Mouse (Mus musculus) megakaryocyte, embryonic 14.5 days (primary cell): Measurements from ENCODE around the gene Snx7. TPM values are rescaled to one million over a fixed set of nuclear protein-coding genes. Genes with fewer than 3 reads are reported as not detected.

Experiments
- H3K27me3 ChIP-seq: replicated peaks from 2 replicates; pipeline ENCODE3; 2012; ENCODE audit warnings: inconsistent platforms
- H3K36me3 ChIP-seq: replicated peaks from 2 replicates; pipeline ENCODE3; 2012; ENCODE audit warnings: low read length, inconsistent platforms, mixed read lengths
- H3K4me1 ChIP-seq: 2 replicates; pipeline ENCODE4 v1.6.1; 2012; ENCODE audit warnings: inconsistent platforms
- H3K4me3 ChIP-seq: replicated peaks from 2 replicates; pipeline ENCODE3; 2012; ENCODE audit warnings: moderate library complexity, mild to moderate bottlenecking, inconsistent platforms
- H3K9me3 ChIP-seq: 2 replicates; pipeline ENCODE4 v1.6.1; 2012; ENCODE audit warnings: inconsistent platforms
- FLI1 ChIP-seq: IDR thresholded peaks from 2 replicates; pipeline ENCODE4 v1.6.1; 2012; ENCODE audit warnings: low read length, inconsistent platforms, mixed read lengths
- GATA1 ChIP-seq: IDR thresholded peaks from 3 replicates; pipeline ENCODE4 v1.6.1; 2012; ENCODE audit warnings: mixed read lengths, low read length, inconsistent platforms, borderline replicate concordance
- polyA plus RNA-seq: library from polyadenylated mRNA; stranded (reverse); fragments of >175 nt; gene quantifications from 2 replicates; pipeline ENCODE4 v1.2.3, GENCODE M21; 2012; ENCODE audit warnings: low replicate concordance; ENCODE audit not compliant: insufficient read depth

Snx7 gene
- polyA plus RNA-seq, 1 experiment: 3.0 TPM

DNA sequence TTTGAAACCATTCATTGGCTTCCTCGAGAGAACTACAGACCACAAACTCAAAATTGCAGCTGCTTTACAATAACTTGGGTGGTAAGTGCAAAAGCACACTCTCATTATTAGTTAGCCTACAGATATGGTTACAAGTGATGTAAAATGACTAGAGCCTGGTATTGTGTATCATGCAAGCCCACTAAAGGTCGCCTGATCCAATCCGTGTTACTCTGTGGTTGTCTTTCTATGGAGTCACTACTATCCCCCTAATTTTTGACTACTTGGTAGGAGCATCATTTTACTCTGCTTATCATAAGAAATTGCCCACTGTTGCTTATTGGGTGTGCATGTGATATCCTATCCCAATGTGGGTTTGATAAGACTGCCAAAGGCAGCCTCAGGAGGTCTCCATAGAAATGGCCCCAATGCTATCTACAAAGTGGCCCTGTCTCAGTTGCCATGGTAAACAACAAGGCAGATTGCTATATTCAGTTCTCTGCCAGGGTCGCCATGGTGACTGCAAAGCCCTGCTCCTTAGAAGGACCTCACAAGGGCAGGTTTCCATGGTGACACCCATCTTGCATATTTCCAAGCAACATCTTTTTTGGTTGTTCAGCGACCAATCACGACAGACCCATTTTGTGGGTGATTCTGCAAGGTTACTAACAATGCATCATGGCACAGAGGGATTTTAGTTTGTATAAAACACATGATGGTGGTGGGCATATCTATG lies 42.1 kb downstream of the Snx7 start:
- no peaks in the 10 kb centered on the region for H3K36me3 ChIP-seq
- H3K27me3 ChIP-seq: no peaks in the 10 kb centered on the region
- H3K9me3 ChIP-seq: 0 out of 2 replicates have a peak, but pooled peaks cover 3% of the 10 kb centered on the region
- TF ChIP-seq GATA1 (no peak), FLI1 (no peak)
- H3K4me1 ChIP-seq: no peaks in the 10 kb centered on the region
- no peak overlapping the region for H3K4me3 ChIP-seq

DNA sequence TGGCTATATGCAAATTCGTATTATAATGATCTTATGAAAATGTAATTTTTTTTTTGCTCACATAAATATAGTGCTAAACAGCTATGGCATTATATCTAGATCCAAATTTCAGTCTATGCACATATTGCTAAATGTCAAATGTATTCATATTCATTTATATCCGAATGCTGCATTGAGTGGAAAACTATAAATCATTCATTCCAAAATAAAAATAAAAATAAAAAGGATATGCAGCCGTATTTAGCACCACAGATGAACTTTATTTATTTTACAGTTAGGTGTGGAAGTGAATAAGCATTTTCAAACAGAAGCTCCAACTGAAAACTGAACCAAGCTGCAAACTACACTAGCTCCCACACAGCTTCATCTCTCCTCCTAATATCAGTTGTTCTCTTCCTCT lies 45.5 kb downstream of the Snx7 start:
- no peak for TF ChIP-seq FLI1
- TF ChIP-seq GATA1: no peak
- Histone ChIP-seq H3K9me3 (0 out of 2 replicates have a peak, but pooled peaks cover 3% of the 10 kb centered on the region), H3K4me3 (no peak overlapping the region), H3K27me3 (no peaks in the 10 kb centered on the region), H3K4me1 (no peaks in the 10 kb centered on the region), H3K36me3 (no peaks in the 10 kb centered on the region)

DNA sequence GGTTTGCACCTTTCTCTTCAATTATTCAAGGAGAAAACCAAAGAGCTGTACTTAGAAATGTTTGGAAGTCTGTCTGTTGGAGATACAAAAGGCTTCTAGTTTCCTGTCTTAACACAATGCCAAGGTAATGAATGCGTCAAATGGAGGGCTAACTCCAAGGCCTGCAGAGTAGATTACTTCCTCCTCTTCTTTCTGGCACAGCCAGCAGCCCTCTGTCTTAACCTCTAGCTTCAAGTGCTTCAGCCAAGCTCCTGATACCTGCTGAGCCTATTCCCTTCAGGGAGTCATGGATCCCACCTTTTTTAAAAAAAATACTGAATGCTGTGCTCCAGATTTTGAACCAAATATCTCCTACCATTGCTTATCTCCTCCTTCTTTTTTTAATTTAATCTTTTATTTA lies 51.1 kb downstream of the Snx7 start:
- Histone ChIP-seq H3K4me1 (no peaks in the 10 kb centered on the region), H3K4me3 (no peak overlapping the region), H3K9me3 (no peaks in the 10 kb centered on the region), H3K27me3 (no peaks in the 10 kb centered on the region), H3K36me3 (no peaks in the 10 kb centered on the region)
- TF ChIP-seq GATA1 (no peak), FLI1 (no peak)

DNA sequence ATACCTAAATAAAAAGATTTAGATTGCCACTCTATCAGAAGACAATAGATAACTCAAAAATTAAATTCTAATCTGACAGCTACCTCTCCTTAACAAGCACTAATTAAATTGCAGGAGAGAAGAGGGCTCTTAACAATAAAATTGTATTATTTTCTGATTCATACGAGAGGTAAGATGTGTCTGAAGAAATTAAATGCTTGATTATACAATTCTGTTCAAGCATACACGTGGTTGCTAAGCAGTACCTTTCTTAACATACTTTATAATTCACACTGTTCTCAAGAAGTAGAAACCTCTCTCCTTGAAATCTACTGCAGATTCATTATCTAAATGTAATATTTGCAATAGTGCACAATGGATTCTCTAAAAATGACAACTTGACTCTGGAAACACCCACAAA lies 54.5 kb downstream of the Snx7 start:
- H3K36me3 ChIP-seq: no peaks in the 10 kb centered on the region
- no peaks in the 10 kb centered on the region for H3K4me1 ChIP-seq
- H3K27me3 ChIP-seq: no peaks in the 10 kb centered on the region
- H3K4me3 ChIP-seq: no peak overlapping the region
- no peak for TF ChIP-seq FLI1
- TF ChIP-seq GATA1: no peak
- no peaks in the 10 kb centered on the region for H3K9me3 ChIP-seq

DNA sequence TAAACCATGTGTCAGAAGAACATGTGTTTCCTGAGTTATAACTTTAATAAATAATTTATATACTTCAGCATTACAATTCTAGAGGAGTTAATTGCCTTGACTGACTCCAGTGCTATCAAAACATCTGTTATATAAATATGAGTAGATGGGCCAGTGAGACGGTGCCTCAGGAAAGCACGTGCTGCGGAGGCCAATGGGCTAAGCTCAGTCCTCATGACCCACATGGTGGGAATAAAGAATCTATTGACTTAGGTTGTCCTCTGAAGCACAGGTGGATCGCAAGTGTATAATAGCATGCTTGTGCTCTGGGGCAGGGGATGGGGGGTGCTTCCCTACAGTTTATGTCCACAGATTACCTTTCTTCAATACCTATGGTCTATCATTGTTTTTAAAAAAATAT lies 56.6 kb downstream of the Snx7 start:
- Histone ChIP-seq H3K9me3 (no peaks in the 10 kb centered on the region), H3K27me3 (no peaks in the 10 kb centered on the region), H3K4me1 (no peaks in the 10 kb centered on the region), H3K4me3 (no peak overlapping the region), H3K36me3 (no peaks in the 10 kb centered on the region)
- no peak for TF ChIP-seq GATA1
- no peak for TF ChIP-seq FLI1

DNA sequence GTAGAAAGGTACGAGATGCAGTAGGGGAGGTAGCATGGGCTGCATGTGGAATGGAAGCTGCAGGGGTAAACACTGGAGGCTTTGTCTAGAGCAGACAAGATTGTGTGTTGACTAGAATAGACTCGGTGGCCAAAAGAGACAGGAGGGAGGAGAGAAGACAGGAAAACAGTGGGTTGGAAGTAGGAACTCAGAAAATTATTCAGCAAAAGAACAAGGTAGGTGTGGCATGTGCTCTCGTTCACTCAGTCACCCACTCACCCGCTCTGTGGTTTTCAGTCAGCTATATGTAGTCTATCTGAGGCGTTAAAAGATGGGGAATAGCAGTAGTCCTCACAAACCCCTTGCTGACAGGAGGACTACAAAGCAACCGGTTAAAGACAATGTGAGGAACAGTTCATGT lies 63.0 kb downstream of the Snx7 start:
- no peak for TF ChIP-seq FLI1
- no peak for TF ChIP-seq GATA1
- Histone ChIP-seq H3K27me3 (no peaks in the 10 kb centered on the region), H3K4me1 (no peaks in the 10 kb centered on the region), H3K36me3 (no peaks in the 10 kb centered on the region), H3K4me3 (no peak overlapping the region), H3K9me3 (peaks cover 9% of the 10 kb centered on the region; the same call in 1 of the 2 replicates)

DNA sequence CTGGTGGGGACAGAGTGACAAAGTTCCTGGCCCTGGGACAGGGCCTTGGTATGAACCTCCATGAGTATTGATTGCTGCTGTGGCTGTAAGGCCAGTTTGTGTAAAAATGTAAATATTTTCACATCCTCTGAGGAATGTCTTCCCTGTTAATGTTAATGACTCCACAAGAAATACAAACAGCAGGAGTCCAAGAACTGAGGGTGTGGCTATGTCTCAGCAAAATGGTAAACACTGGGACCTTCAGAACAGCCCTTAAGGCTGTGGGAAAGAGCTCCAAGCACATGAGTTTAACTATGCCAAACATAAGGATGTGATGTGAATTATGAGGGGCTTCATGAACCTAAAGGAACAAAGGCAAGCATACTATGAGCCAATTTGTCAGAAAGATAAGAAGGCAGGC lies 74.2 kb downstream of the Snx7 start:
- H3K27me3 ChIP-seq: no peaks in the 10 kb centered on the region
- H3K9me3 ChIP-seq: no peaks in the 10 kb centered on the region
- TF ChIP-seq GATA1: no peak
- no peak for TF ChIP-seq FLI1
- no peaks in the 10 kb centered on the region for H3K4me1 ChIP-seq
- H3K36me3 ChIP-seq: no peaks in the 10 kb centered on the region
- no peak overlapping the region for H3K4me3 ChIP-seq

DNA sequence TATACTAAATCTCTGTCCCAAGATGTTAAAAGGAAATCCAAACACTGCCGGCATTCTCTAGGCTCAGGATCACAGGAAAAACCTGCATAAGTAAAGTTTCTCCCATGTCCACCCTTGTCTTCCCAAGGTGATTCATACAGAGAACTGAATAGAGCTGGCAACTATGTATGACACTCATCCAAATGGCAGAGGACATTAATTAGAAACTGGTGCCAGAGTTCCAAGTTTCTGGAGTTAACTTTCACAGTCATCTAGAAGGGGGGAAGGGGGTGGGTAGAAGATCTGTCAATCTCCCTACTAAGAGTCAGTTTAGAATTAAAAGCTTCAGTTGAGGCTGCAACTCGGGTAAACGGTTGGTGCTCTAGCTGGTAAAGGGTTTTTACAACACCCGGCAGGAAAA lies 76.8 kb downstream of the Snx7 start:
- H3K4me3 ChIP-seq: no peak overlapping the region

DNA sequence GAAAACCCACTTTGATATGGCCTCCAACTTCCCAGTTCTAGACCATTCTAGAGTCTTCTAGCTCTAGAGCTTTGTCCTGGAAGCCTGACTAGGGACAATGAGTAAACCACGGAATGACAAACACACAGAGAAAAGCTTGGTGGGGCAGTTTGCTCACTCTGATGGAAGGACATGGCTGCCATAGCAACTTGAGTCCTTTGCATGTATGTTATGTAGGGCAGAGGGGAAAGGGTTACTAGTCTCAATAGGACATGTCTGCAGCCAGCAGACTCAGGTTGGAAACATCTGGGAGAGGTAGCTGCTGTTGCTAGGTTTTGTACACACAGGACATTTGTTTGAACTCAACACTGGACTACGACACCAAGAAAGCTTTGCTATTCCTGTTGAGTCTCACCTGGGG lies 77.5 kb downstream of the Snx7 start:
- H3K36me3 ChIP-seq: no peaks in the 10 kb centered on the region
- H3K4me3 ChIP-seq: no peak overlapping the region
- no peak for TF ChIP-seq FLI1
- TF ChIP-seq GATA1: no peak
- H3K4me1 ChIP-seq: no peaks in the 10 kb centered on the region
- no peaks in the 10 kb centered on the region for H3K9me3 ChIP-seq
- no peaks in the 10 kb centered on the region for H3K27me3 ChIP-seq

More for the DNA sequence above, 76.8 kb downstream of the Snx7 start:
- no peaks in the 10 kb centered on the region for H3K27me3 ChIP-seq
- H3K4me1 ChIP-seq: no peaks in the 10 kb centered on the region
- no peak for TF ChIP-seq FLI1
- TF ChIP-seq GATA1: no peak
- H3K9me3 ChIP-seq: no peaks in the 10 kb centered on the region
- no peaks in the 10 kb centered on the region for H3K36me3 ChIP-seq

DNA sequence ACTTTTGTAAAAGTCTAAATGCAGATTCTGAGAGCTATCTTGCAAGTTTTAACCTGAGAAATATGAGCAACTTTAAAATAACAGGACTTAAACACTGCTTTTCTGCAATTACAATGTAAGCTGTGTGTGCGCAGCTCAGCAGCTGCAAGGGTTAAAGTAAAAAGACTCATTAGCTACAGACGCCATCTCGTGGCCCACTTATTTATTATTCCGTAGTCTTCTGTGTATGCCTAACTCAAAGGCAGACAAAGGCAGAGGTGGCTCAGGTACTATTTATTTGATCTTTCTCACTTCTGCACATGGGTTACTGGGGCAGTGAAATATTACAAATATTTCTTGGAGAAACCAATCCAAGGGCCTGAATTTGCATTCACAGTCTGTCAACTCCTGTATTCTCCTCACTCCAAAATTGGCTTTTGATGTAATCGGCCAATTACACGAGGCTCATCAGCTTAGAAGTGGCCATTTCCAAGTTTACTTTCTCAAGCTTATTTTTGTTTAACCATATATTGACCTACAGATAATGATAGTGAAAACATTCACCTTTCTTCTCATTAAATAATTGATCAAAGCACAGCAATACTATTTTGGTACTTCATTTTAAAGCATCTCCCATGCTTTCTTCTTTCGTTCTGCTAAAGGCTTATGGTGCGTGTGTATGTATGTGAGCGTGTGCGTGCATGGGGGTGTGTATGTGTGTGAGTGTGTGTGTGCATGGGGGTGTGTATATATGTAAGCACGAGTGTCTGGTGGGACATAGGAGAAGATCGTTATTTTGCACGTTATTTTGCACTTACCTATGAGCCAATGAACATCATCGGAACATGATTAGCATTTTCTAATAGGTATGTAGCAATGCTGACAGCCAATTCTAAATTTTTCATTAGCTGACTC lies 79.7 kb downstream of the Snx7 start:
- no peaks in the 10 kb centered on the region for H3K4me1 ChIP-seq
- no peaks in the 10 kb centered on the region for H3K27me3 ChIP-seq
- no peak overlapping the region for H3K4me3 ChIP-seq
- TF ChIP-seq FLI1: no peak
- no peak for TF ChIP-seq GATA1
- no peaks in the 10 kb centered on the region for H3K9me3 ChIP-seq
- no peaks in the 10 kb centered on the region for H3K36me3 ChIP-seq
